30 mouse cellular contexts compared by ENCODE assay signal in genomic region chr2:26471652-26472285, GRCm38 (mm10). TPM values are rescaled to one million over a fixed set of nuclear protein-coding genes. Genes with fewer than 3 reads are reported as not detected.
DNase-seq lines count a peak whose midpoint lies in the region; ATAC-seq and TF ChIP-seq lines count a peak whose summit lies in the region.
"Had no signal": no experiment of that assay in that cellular context is flagged by ENCODE, and none has a peak within 500 bp of the region (broad histone marks: within the 10 kb centered on the region; RNA-seq: fewer than 3 reads in every experiment).

No protein-coding gene starts in this region.

- intact Hi-C loops in heart, postnatal 25 days (cut with DNase I), result no loop called here

- no peak overlapping the region for H3K4me2 ChIP-seq in forebrain, embryonic 14.5 days (ENCODE audit: low read length)
- no peak overlapping the region for H3K4me2 ChIP-seq in forebrain, postnatal 0 days (ENCODE audit: low read depth)
- H3K4me2 ChIP-seq in hindbrain, postnatal 0 days (ENCODE audit: low read depth, low read length), result no peak overlapping the region
- no peak overlapping the region for H3K4me2 ChIP-seq in hindbrain, embryonic 11.5 days (replicated peaks; ENCODE audit: low read depth, low read length)
- no peak overlapping the region for H3K4me2 ChIP-seq in neural tube, embryonic 13.5 days
- H3K4me2 ChIP-seq in neural tube, embryonic 15.5 days, result no peak overlapping the region
- H3K4me2 ChIP-seq: embryonic facial prominence, embryonic 15.5 days; heart, embryonic 12.5 days; hindbrain, embryonic 15.5 days; kidney, embryonic 15.5 days; limb, embryonic 13.5 days; liver, embryonic 11.5 days; midbrain, embryonic 13.5 days had no signal

- peaks cover 14% of the 10 kb centered on the region for H3K4me1 ChIP-seq in forebrain, embryonic 14.5 days (ENCODE audit: control insufficient read depth, insufficient read depth, low read length)
- H3K4me1 ChIP-seq in forebrain, postnatal 0 days (ENCODE audit: insufficient read depth), result no peaks in the 10 kb centered on the region
- peaks cover 14% of the 10 kb centered on the region for H3K4me1 ChIP-seq in hindbrain, postnatal 0 days (ENCODE audit: insufficient read depth, low read length)
- H3K4me1 ChIP-seq in hindbrain, embryonic 11.5 days (replicated peaks; ENCODE audit: control insufficient read depth, insufficient read depth, low read length), result peaks cover 8% of the 10 kb centered on the region; the same call in 1 of the 2 replicates
- peaks cover 35% of the 10 kb centered on the region for H3K4me1 ChIP-seq in neural tube, embryonic 13.5 days (replicated peaks)
- peaks cover 29% of the 10 kb centered on the region for H3K4me1 ChIP-seq in neural tube, embryonic 15.5 days
- H3K4me1 ChIP-seq: embryonic facial prominence, embryonic 15.5 days had no signal

- H3K9me3 ChIP-seq in forebrain, embryonic 14.5 days (replicated peaks; ENCODE audit: control insufficient read depth, low read length), result no peaks in the 10 kb centered on the region
- no peaks in the 10 kb centered on the region for H3K9me3 ChIP-seq in forebrain, postnatal 0 days (ENCODE audit: low read length)
- no peaks in the 10 kb centered on the region for H3K9me3 ChIP-seq in hindbrain, postnatal 0 days (ENCODE audit: low read length)
- no peaks in the 10 kb centered on the region for H3K9me3 ChIP-seq in hindbrain, embryonic 11.5 days (ENCODE audit: control insufficient read depth, low read length)
- H3K9me3 ChIP-seq in neural tube, embryonic 13.5 days, result no peaks in the 10 kb centered on the region
- H3K9me3 ChIP-seq in neural tube, embryonic 15.5 days (replicated peaks), result no peaks in the 10 kb centered on the region
- H3K9me3 ChIP-seq: embryonic facial prominence, embryonic 10.5 days; embryonic facial prominence, embryonic 15.5 days; heart, embryonic 12.5 days; hindbrain, embryonic 15.5 days; kidney, embryonic 15.5 days; limb, embryonic 13.5 days; midbrain, embryonic 13.5 days had no signal

- peak; percentile 16; the same call in 1 of the 2 replicates for ATAC-seq in forebrain, embryonic 14.5 days
- no peak for ATAC-seq in forebrain, postnatal 0 days
- ATAC-seq in hindbrain, postnatal 0 days, result no peak
- no peak for ATAC-seq in hindbrain, embryonic 11.5 days (ENCODE audit: low FRiP score)
- no peak for ATAC-seq in neural tube, embryonic 13.5 days (ENCODE audit: low read depth)
- ATAC-seq in neural tube, embryonic 15.5 days (ENCODE audit: low FRiP score), result no peak
- ATAC-seq: midbrain, embryonic 13.5 days; Patski had no signal

- 86% methylated on average over 6 of the region's 6 CpGs for WGBS in forebrain, embryonic 14.5 days
- 75% methylated on average over 6 of the region's 6 CpGs for WGBS in forebrain, postnatal 0 days
- 85% methylated on average over 6 of the region's 6 CpGs for WGBS in hindbrain, postnatal 0 days
- 92% methylated on average over 6 of the region's 6 CpGs for WGBS in hindbrain, embryonic 11.5 days
- 86% methylated on average over 6 of the region's 6 CpGs for WGBS in neural tube, embryonic 13.5 days
- 86% methylated on average over 6 of the region's 6 CpGs for WGBS in neural tube, embryonic 15.5 days

- H3K4me3 ChIP-seq in forebrain, embryonic 14.5 days (ENCODE audit: low read depth, low read length), result no peak overlapping the region
- no peak overlapping the region for H3K4me3 ChIP-seq in forebrain, postnatal 0 days (ENCODE audit: low read depth, low read length)
- no peak overlapping the region for H3K4me3 ChIP-seq in hindbrain, postnatal 0 days (ENCODE audit: low read length)
- H3K4me3 ChIP-seq in hindbrain, embryonic 11.5 days (ENCODE audit: low read depth, low read length), result no peak overlapping the region
- H3K4me3 ChIP-seq in neural tube, embryonic 13.5 days, result no peak overlapping the region
- H3K4me3 ChIP-seq in neural tube, embryonic 15.5 days (replicated peaks), result no peak overlapping the region
- H3K4me3 ChIP-seq: embryonic facial prominence, embryonic 10.5 days; embryonic facial prominence, embryonic 15.5 days; heart, embryonic 12.5 days; hindbrain, embryonic 15.5 days; kidney, embryonic 15.5 days; limb, embryonic 13.5 days; midbrain, embryonic 13.5 days had no signal

- peaks cover 100% of the 10 kb centered on the region for H3K36me3 ChIP-seq in forebrain, embryonic 14.5 days (ENCODE audit: control insufficient read depth, insufficient read depth, low read length)
- H3K36me3 ChIP-seq in forebrain, postnatal 0 days (ENCODE audit: insufficient read depth), result peaks cover 15% of the 10 kb centered on the region
- H3K36me3 ChIP-seq in hindbrain, postnatal 0 days (ENCODE audit: insufficient read depth, low read length), result peaks cover 24% of the 10 kb centered on the region
- H3K36me3 ChIP-seq in hindbrain, embryonic 11.5 days (ENCODE audit: control insufficient read depth, insufficient read depth, low read length), result peaks cover 47% of the 10 kb centered on the region
- H3K36me3 ChIP-seq in neural tube, embryonic 13.5 days, result peaks cover 82% of the 10 kb centered on the region
- peaks cover 7% of the 10 kb centered on the region; the same call in 1 of the 2 replicates for H3K36me3 ChIP-seq in neural tube, embryonic 15.5 days

- no peak for TF ChIP-seq CTCF in forebrain, postnatal 0 days (IDR thresholded peaks at IDR 0.05; ENCODE audit: low read depth)
- no peak for TF ChIP-seq CTCF in hindbrain, postnatal 0 days (IDR thresholded peaks at IDR 0.05; ENCODE audit: low read depth)

- H3K9ac ChIP-seq in forebrain, embryonic 14.5 days (ENCODE audit: low read length), result no peak overlapping the region
- no peak overlapping the region for H3K9ac ChIP-seq in forebrain, postnatal 0 days
- no peak overlapping the region for H3K9ac ChIP-seq in hindbrain, postnatal 0 days (replicated peaks; ENCODE audit: low read length)
- H3K9ac ChIP-seq in hindbrain, embryonic 11.5 days (ENCODE audit: low read depth, low read length), result no peak overlapping the region
- 0 out of 2 replicates have a peak overlapping the region, but pooled peaks have one; percentile 26 for H3K9ac ChIP-seq in neural tube, embryonic 13.5 days
- no peak overlapping the region for H3K9ac ChIP-seq in neural tube, embryonic 15.5 days (replicated peaks)
- H3K9ac ChIP-seq: embryonic facial prominence, embryonic 15.5 days; heart, embryonic 12.5 days; hindbrain, embryonic 15.5 days; kidney, embryonic 15.5 days; limb, embryonic 13.5 days; midbrain, embryonic 13.5 days had no signal

- H3K27ac ChIP-seq in forebrain, embryonic 14.5 days (ENCODE audit: low read depth, low read length), result peak overlapping the region; percentile 17; the same call in 1 of the 2 replicates
- H3K27ac ChIP-seq in forebrain, postnatal 0 days (ENCODE audit: low read depth, low read length), result no peak overlapping the region
- H3K27ac ChIP-seq in hindbrain, postnatal 0 days, result peak overlapping the region; percentile 60; the same call in 1 of the 2 replicates
- no peak overlapping the region for H3K27ac ChIP-seq in hindbrain, embryonic 11.5 days (ENCODE audit: low read depth, low read length)
- 0 out of 2 replicates have a peak overlapping the region, but pooled peaks have one; percentile 5 for H3K27ac ChIP-seq in neural tube, embryonic 13.5 days (replicated peaks)
- no peak overlapping the region for H3K27ac ChIP-seq in neural tube, embryonic 15.5 days (replicated peaks)
- H3K27ac ChIP-seq: embryonic facial prominence, embryonic 10.5 days; embryonic facial prominence, embryonic 15.5 days; kidney, embryonic 15.5 days; limb, embryonic 13.5 days; midbrain, embryonic 13.5 days; stomach, postnatal 0 days had no signal

- DNase-seq in forebrain, embryonic 14.5 days (ENCODE audit: low spot score), result peak; percentile 43
- DNase-seq in forebrain, postnatal 0 days, result no peak
- DNase-seq in hindbrain, postnatal 0 days (ENCODE audit: low spot score), result no peak
- no peak for DNase-seq in hindbrain, embryonic 11.5 days (ENCODE audit: low spot score)
- DNase-seq in heart, postnatal 25 days (ENCODE audit: low spot score), result no peak
- no peak for DNase-seq in lung, postnatal 4 days
- DNase-seq: adrenal gland, postnatal 14 days; cerebellum, adult 11 months; gastrocnemius, postnatal 14 days; kidney, adult 18-20 months; kidney, postnatal 25 days; lung, adult 18-20 months; lung, postnatal 10 days; right cerebral cortex, adult 18-20 months; right cerebral cortex, postnatal 4 days; thymus, adult 18-20 months; thymus, postnatal 25 days had no signal

- no peaks in the 10 kb centered on the region for H3K27me3 ChIP-seq in forebrain, embryonic 14.5 days (replicated peaks; ENCODE audit: control insufficient read depth, insufficient read depth, low read length)
- no peaks in the 10 kb centered on the region for H3K27me3 ChIP-seq in forebrain, postnatal 0 days (ENCODE audit: insufficient read depth, low read length)
- no peaks in the 10 kb centered on the region for H3K27me3 ChIP-seq in hindbrain, postnatal 0 days (ENCODE audit: insufficient read depth, low read length)
- H3K27me3 ChIP-seq in hindbrain, embryonic 11.5 days (ENCODE audit: control insufficient read depth, insufficient read depth, low read length), result no peaks in the 10 kb centered on the region
- H3K27me3 ChIP-seq in neural tube, embryonic 13.5 days, result no peaks in the 10 kb centered on the region
- H3K27me3 ChIP-seq in neural tube, embryonic 15.5 days (replicated peaks), result no peaks in the 10 kb centered on the region
- H3K27me3 ChIP-seq: embryonic facial prominence, embryonic 15.5 days; heart, embryonic 12.5 days; hindbrain, embryonic 15.5 days; kidney, embryonic 15.5 days; limb, embryonic 13.5 days; midbrain, embryonic 13.5 days; Patski had no signal

RNA-seq across cellular contexts. Expression of gene Sec16a, which starts 26.8 kb away (rescaled TPM):
- polyA plus RNA-seq in forebrain, embryonic 14.5 days (2014; fragmentation: Nextera tagmentation; extraction: Ambion mirVana), result 23.4 and 24.6 TPM in 2 replicates
- total RNA-seq in forebrain, postnatal 0 days (2014; rRNA removed), result 52.6 and 65.6 TPM in 2 replicates
- polyA plus RNA-seq in forebrain, postnatal 0 days (2015; fragmentation: Nextera tagmentation; extraction: Ambion mirVana), result 9.0 and 10.9 TPM in 2 replicates
- 60.9 and 89.2 TPM in 2 replicates for total RNA-seq in hindbrain, postnatal 0 days (2014; rRNA removed)
- 9.9 and 10.5 TPM in 2 replicates for polyA plus RNA-seq in hindbrain, postnatal 0 days (2015; fragmentation: Nextera tagmentation; extraction: Ambion mirVana)
- polyA plus RNA-seq in hindbrain, embryonic 11.5 days (2014; fragmentation: Nextera tagmentation; extraction: Ambion mirVana), result 29.6 and 31.2 TPM in 2 replicates
- 18.4 and 20.7 TPM in 2 replicates for polyA plus RNA-seq in neural tube, embryonic 13.5 days (2015; fragmentation: Nextera tagmentation; extraction: Ambion mirVana)
- 16.7 and 17.2 TPM in 2 replicates for polyA plus RNA-seq in neural tube, embryonic 15.5 days (2015; fragmentation: Nextera tagmentation; extraction: Ambion mirVana)
- 10 to 100 TPM; 34.9 to 38.8 TPM for total RNA-seq in heart, postnatal 25 days (2021)

RNA-seq across cellular contexts. Expression of gene Notch1, which starts 44.7 kb away (rescaled TPM):
- polyA plus RNA-seq in forebrain, embryonic 14.5 days (2014; fragmentation: Nextera tagmentation; extraction: Ambion mirVana), result 30.3 and 32.3 TPM in 2 replicates
- 23.8 and 38.7 TPM in 2 replicates for total RNA-seq in forebrain, postnatal 0 days (2014; rRNA removed)
- polyA plus RNA-seq in forebrain, postnatal 0 days (2015; fragmentation: Nextera tagmentation; extraction: Ambion mirVana), result 5.0 and 6.8 TPM in 2 replicates
- 75.2 and 75.9 TPM in 2 replicates for total RNA-seq in hindbrain, postnatal 0 days (2014; rRNA removed)
- polyA plus RNA-seq in hindbrain, postnatal 0 days (2015; fragmentation: Nextera tagmentation; extraction: Ambion mirVana), result 9.2 and 10.0 TPM in 2 replicates
- 48.9 and 66.8 TPM in 2 replicates for polyA plus RNA-seq in hindbrain, embryonic 11.5 days (2014; fragmentation: Nextera tagmentation; extraction: Ambion mirVana)
- 19.3 and 20.5 TPM in 2 replicates for polyA plus RNA-seq in neural tube, embryonic 13.5 days (2015; fragmentation: Nextera tagmentation; extraction: Ambion mirVana)
- 11.7 and 22.6 TPM in 2 replicates for polyA plus RNA-seq in neural tube, embryonic 15.5 days (2015; fragmentation: Nextera tagmentation; extraction: Ambion mirVana)
- 10 to 100 TPM; 27.5 to 32.3 TPM for total RNA-seq in heart, postnatal 25 days (2021)
- total RNA-seq: MEL had no signal

Comparison
In these comparisons a context has a peak if more than half of its experiments do, and no peak if none do; other contexts are left out.
1. H3K27ac ChIP-seq: peak in forebrain, embryonic 14.5 days (single experiment), hindbrain, postnatal 0 days (single experiment) and neural tube, embryonic 13.5 days (single experiment); none in forebrain, postnatal 0 days (single experiment), hindbrain, embryonic 11.5 days (single experiment) and neural tube, embryonic 15.5 days (single experiment).